9 mouse cellular contexts compared by ENCODE assay signal in genomic region chr16:29787633-29788511, GRCm38 (mm10).
DNase-seq lines count a peak whose midpoint lies in the region; ATAC-seq lines count a peak whose summit lies in the region.
"Had no signal": no experiment of that assay in that cellular context is flagged by ENCODE, and none has a peak within 500 bp of the region (broad histone marks: within the 10 kb centered on the region; RNA-seq: fewer than 3 reads in every experiment).

No protein-coding gene starts in this region.

- H3K4me3 ChIP-seq in intestine, embryonic 16.5 days (ENCODE audit: low read length), result peak overlapping the region; percentile 21
- no peak overlapping the region for H3K4me3 ChIP-seq in stomach, embryonic 14.5 days (ENCODE audit: low read depth, low read length)
- H3K4me3 ChIP-seq: myocyte had no signal

- DNase-seq in heart, adult 11 months, result peak; percentile 92
- DNase-seq in heart, adult 8-10 months (ENCODE audit: low spot score), result no peak
- DNase-seq in large intestine, adult 2 months (ENCODE audit: low read depth, low spot score), result peak; percentile 86
- DNase-seq in thymus, postnatal 0 days (ENCODE audit: low spot score), result no peak
- DNase-seq in thymus, postnatal 36 days, result no peak
- DNase-seq in layer of hippocampus, adult 11-12 months (ENCODE audit: low spot score), result no peak

- H3K27me3 ChIP-seq in intestine, embryonic 16.5 days (replicated peaks; ENCODE audit: control insufficient read depth, insufficient read depth, low read length), result no peaks in the 10 kb centered on the region
- H3K27me3 ChIP-seq in stomach, embryonic 14.5 days (ENCODE audit: control insufficient read depth, insufficient read depth, low read length), result no peaks in the 10 kb centered on the region

- no peaks in the 10 kb centered on the region for H3K36me3 ChIP-seq in intestine, embryonic 16.5 days (ENCODE audit: control insufficient read depth, insufficient read depth, low read length)
- H3K36me3 ChIP-seq in stomach, embryonic 14.5 days (ENCODE audit: control insufficient read depth, insufficient read depth, low read length), result no peaks in the 10 kb centered on the region

- 59% methylated on average over 5 of the region's 5 CpGs for WGBS in intestine, embryonic 16.5 days
- 35% methylated on average over 5 of the region's 5 CpGs for WGBS in large intestine, adult 2 months
- 56% methylated on average over 5 of the region's 5 CpGs for WGBS in stomach, embryonic 14.5 days

- H3K4me2 ChIP-seq in intestine, embryonic 16.5 days (ENCODE audit: low read depth, low read length), result peak overlapping the region; percentile 48
- peak overlapping the region; percentile 17 for H3K4me2 ChIP-seq in stomach, embryonic 14.5 days (replicated peaks; ENCODE audit: low read depth, low read length)

- no peaks in the 10 kb centered on the region for H3K9me3 ChIP-seq in intestine, embryonic 16.5 days (ENCODE audit: control insufficient read depth, low read length)
- peaks cover 4% of the 10 kb centered on the region; the same call in 1 of the 2 replicates for H3K9me3 ChIP-seq in stomach, embryonic 14.5 days (ENCODE audit: control insufficient read depth, low read depth, low read length)

- H3K9ac ChIP-seq in intestine, embryonic 16.5 days (ENCODE audit: low read depth, low read length), result peak overlapping the region; percentile 66
- H3K9ac ChIP-seq in stomach, embryonic 14.5 days (replicated peaks; ENCODE audit: low read depth, low read length), result no peak overlapping the region

- peaks cover 23% of the 10 kb centered on the region for H3K4me1 ChIP-seq in intestine, embryonic 16.5 days (ENCODE audit: control insufficient read depth, insufficient read depth, low read length)
- H3K4me1 ChIP-seq in stomach, embryonic 14.5 days (ENCODE audit: control insufficient read depth, insufficient read depth, low read length), result peaks cover 7% of the 10 kb centered on the region; the same call in 1 of the 2 replicates

- ATAC-seq in intestine, embryonic 16.5 days, result peak; percentile 97
- ATAC-seq in stomach, embryonic 14.5 days (ENCODE audit: insufficient number of reproducible peaks, insufficient read depth, low FRiP score, low read depth), result peak; percentile 88

- H3K27ac ChIP-seq in intestine, embryonic 16.5 days (ENCODE audit: low read length), result peak overlapping the region; percentile 99
- peak overlapping the region; percentile 90 for H3K27ac ChIP-seq in stomach, embryonic 14.5 days (ENCODE audit: low read length)

Comparison
In these comparisons a context has a peak if more than half of its experiments do, and no peak if none do; other contexts are left out.
1. DNase-seq: peak in heart, adult 11 months (single experiment) and large intestine, adult 2 months (single experiment); none in heart, adult 8-10 months (single experiment), thymus, postnatal 0 days (single experiment), thymus, postnatal 36 days (0 of 2) and layer of hippocampus, adult 11-12 months (single experiment).